14 mouse cellular contexts compared by ENCODE assay signal in genomic region chr3:78803176-78803575, GRCm38 (mm10).
DNase-seq lines count a peak whose midpoint lies in the region; ATAC-seq lines count a peak whose summit lies in the region.
"Had no signal": no experiment of that assay in that cellular context is flagged by ENCODE, and none has a peak within 500 bp of the region (broad histone marks: within the 10 kb centered on the region; RNA-seq: fewer than 3 reads in every experiment).

No protein-coding gene starts in this region.

- H3K4me1 ChIP-seq in kidney, embryonic 14.5 days (ENCODE audit: control insufficient read depth, insufficient read depth, low read length): no peaks in the 10 kb centered on the region
- H3K4me1 ChIP-seq: liver, embryonic 15.5 days; midbrain, embryonic 15.5 days had no signal

- H3K4me3 ChIP-seq in kidney, embryonic 14.5 days (ENCODE audit: low read length): no peak overlapping the region
- H3K4me3 ChIP-seq: liver, embryonic 15.5 days; midbrain, embryonic 15.5 days had no signal

- no peaks in the 10 kb centered on the region for H3K9me3 ChIP-seq in kidney, embryonic 14.5 days (ENCODE audit: control insufficient read depth, low read length)
- H3K9me3 ChIP-seq: liver, embryonic 15.5 days; midbrain, embryonic 15.5 days had no signal

- no peak overlapping the region for H3K27ac ChIP-seq in kidney, embryonic 14.5 days (ENCODE audit: low read depth, low read length)
- H3K27ac ChIP-seq: liver, embryonic 15.5 days; macrophage; midbrain, embryonic 15.5 days had no signal

- WGBS in kidney, embryonic 14.5 days: 81% methylated on average over 2 of the region's 2 CpGs

- ATAC-seq in kidney, embryonic 14.5 days (ENCODE audit: low FRiP score, low TSS enrichment): no peak
- ATAC-seq: forebrain, embryonic 14.5 days; midbrain, embryonic 15.5 days had no signal

- peak; percentile 25 for DNase-seq in adrenal gland, postnatal 14 days
- no peak for DNase-seq in adrenal gland, adult 18-20 months (ENCODE audit: low spot score in 2 of 2)
- DNase-seq in kidney, adult 18-20 months: peak; percentile 61
- DNase-seq in adipocyte (ENCODE audit: low spot score): peak; percentile 7
- DNase-seq in kidney, postnatal 10 days: peak; percentile 53
- no peak for DNase-seq in layer of hippocampus, adult 9-10 months (ENCODE audit: low spot score)
- DNase-seq in urinary bladder, postnatal 36 days (ENCODE audit: low spot score in 2 of 2): no peak
- DNase-seq: thymus, postnatal 14 days had no signal

- H3K36me3 ChIP-seq in kidney, embryonic 14.5 days (ENCODE audit: control insufficient read depth, insufficient read depth, low read length): no peaks in the 10 kb centered on the region
- H3K36me3 ChIP-seq: liver, embryonic 15.5 days; midbrain, embryonic 15.5 days had no signal

- no peak overlapping the region for H3K4me2 ChIP-seq in kidney, embryonic 14.5 days (replicated peaks; ENCODE audit: low read depth, low read length)
- H3K4me2 ChIP-seq: heart, embryonic 11.5 days; liver, embryonic 15.5 days; midbrain, embryonic 15.5 days had no signal

- no peak overlapping the region for H3K9ac ChIP-seq in kidney, embryonic 14.5 days (ENCODE audit: low read depth, low read length)
- H3K9ac ChIP-seq: liver, embryonic 15.5 days; midbrain, embryonic 15.5 days had no signal

- H3K27me3 ChIP-seq in kidney, embryonic 14.5 days (ENCODE audit: control insufficient read depth, insufficient read depth, low read length): no peaks in the 10 kb centered on the region
- H3K27me3 ChIP-seq: liver, embryonic 15.5 days; midbrain, embryonic 15.5 days had no signal

Comparison
In these comparisons a context has a peak if more than half of its experiments do, and no peak if none do; other contexts are left out.
1. DNase-seq: peak in adrenal gland, postnatal 14 days (single experiment), kidney, adult 18-20 months (single experiment), adipocyte (single experiment) and kidney, postnatal 10 days (single experiment); none in adrenal gland, adult 18-20 months (0 of 2), layer of hippocampus, adult 9-10 months (single experiment) and urinary bladder, postnatal 36 days (0 of 2).